Mouse (Mus musculus) cerebral cortex, adult 2 months (tissue): ENCODE data around the gene Cdr2.

Experiments
- WGBS: fragments of 180-500 bp; shearing (Covaris S2); methylation state at CpG from one replicate; pipeline ENCODE4 v1.1.7; 2018; 5-methylcytosine and 5-hydroxymethylcytosine counted together

Gene Cdr2

DNA sequence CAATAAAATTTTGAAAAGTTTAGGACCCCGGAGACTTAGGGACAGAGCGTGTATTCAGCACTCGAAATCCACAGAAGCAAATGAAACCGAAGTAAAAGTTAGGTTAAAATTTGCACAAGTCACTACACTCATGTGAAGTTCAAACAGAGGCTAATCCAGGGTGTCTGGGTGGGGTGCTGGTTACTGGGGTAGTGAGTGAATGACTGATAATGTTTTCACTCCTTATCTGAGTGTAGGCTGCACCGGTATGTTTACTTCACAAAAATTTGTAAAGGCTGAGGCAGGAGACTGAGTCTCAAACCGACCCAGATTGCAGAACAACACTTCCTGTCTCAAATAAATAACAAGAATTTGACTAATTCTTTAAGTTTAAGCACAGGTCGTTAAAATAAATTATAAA lies 12.9 kb downstream of the Cdr2 start:
- WGBS: 87% methylated on average over 7 of the region's 7 CpGs

GRCm38 (mm10) chr7:120963126-120963525 lies 19.0 kb downstream of the Cdr2 start:
- whole genome bisulfite sequencing: 88% methylated on average over 5 of the region's 5 CpGs

GRCm38 (mm10) chr7:120961893-120962292 lies 20.2 kb downstream of the Cdr2 start:
- WGBS: 87% methylated on average over 3 of the region's 3 CpGs

DNA sequence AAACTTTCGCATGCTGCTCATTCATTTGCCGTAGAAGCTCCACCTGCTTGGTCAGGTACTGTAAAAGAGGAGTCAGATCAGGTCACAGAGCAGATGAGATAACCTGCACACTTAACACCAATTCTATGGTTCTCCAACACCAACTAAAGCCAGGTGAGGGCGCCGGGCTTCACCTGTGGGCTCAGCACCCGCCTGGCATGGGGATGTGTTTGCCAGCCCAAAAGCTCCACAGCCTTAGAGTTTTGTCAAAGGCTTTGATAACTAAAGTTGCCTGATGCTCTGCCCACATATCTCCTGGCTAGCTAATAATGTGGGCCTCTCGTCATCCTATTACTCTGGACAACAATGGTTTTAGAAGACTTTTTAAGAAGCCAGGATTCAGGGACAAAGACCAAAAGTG lies 21.5 kb downstream of the Cdr2 start:
- 95% methylated on average over 6 of the region's 6 CpGs for WGBS

DNA sequence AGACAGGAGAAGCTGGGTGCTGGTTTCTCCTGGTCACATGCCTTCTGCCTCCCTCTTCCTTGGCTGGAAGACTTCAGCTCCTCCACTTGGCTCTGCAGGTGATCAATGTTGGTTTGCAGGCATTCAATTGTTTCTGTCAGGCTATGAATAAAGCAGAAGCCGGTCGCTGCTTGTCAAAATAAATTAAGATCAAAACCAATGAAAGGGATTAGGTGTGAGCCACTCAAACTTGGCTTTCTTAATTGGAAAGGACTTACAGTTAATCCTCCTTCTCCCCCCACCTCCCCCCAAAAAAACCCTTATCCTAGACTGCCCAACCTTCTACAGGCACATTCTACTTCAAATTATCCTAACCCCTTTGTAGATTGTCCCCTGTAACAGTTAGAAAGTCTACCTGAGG lies 22.0 kb downstream of the Cdr2 start:
- WGBS: 77% methylated on average over 2 of the region's 2 CpGs

DNA sequence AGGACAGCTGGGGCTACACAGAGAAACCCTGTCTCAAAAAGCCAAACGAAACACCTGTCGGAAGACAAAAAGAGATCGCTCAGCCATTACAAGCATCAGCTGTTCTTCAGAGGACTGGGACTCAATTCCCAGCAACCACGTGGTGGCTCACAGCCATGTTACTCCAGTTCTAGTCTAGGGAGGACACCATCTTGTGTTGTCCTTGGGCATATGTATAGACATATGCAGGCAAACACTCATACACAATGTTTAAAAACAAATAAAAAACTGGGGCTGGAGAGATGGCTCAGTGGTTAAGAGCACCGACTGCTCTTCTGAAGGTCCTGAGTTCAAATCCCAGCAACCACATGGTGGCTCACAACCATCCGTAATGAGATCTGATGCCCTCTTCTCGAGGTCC lies 28.5 kb downstream of the Cdr2 start:
- 62% methylated on average over 7 of the region's 7 CpGs for WGBS

- WGBS: 44% methylated on average over 8 of the region's 8 CpGs
These were observed 38.1 kb downstream of the Cdr2 start for GRCm38 (mm10) chr7:120943936-120944509.

GRCm38 (mm10) chr7:120942506-120942905 lies 39.6 kb downstream of the Cdr2 start:
- WGBS: 88% methylated on average over 1 of the region's 1 CpGs

- 88% methylated on average over 6 of the region's 6 CpGs for WGBS
These were observed 40.9 kb downstream of the Cdr2 start for GRCm38 (mm10) chr7:120941214-120941613.

DNA sequence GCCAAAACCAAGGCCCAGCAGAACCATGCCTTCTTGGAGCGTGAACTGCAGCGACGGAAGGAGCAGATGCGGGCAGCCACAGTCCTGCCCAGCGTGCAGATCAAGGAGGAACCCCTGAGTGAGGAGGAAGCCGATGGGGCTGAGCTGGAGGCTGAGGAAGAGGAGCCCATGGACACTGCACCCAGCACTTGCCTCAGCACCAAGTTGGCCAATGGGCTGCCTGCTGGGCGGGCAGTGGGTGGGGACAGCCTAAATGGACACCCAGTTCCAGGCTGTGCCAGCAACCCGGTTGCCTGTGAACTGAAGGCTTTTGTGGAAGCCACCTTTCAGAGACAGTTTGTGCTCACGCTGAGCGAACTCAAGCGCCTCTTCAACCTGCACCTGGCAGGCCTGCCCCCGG lies 41.8 kb downstream of the Cdr2 start:
- WGBS: 84% methylated on average over 12 of the region's 12 CpGs

DNA sequence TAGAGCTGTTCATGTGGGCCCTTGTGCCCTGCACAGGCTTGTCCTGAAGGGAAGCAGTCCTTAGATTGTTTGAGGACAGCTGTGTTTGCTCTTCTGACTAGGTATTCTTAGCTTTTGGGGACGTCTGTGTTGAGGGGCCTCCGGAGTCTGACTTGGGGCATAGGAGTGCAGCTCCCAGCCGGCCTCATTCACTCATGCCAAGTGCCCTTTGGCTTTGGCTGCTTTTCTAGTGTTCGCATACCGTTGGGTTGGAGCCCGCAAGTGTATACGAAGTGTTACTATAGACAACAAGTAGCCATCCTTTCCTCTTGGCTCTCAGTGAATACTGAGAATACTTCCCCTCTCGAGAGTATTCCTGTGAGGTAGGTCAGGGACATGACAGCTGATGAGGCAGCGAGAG lies 43.9 kb downstream of the Cdr2 start:
- WGBS: 76% methylated on average over 9 of the region's 9 CpGs

- 53% methylated on average over 4 of the region's 4 CpGs for WGBS
These were observed 45.6 kb downstream of the Cdr2 start for GRCm38 (mm10) chr7:120936522-120936921.

DNA sequence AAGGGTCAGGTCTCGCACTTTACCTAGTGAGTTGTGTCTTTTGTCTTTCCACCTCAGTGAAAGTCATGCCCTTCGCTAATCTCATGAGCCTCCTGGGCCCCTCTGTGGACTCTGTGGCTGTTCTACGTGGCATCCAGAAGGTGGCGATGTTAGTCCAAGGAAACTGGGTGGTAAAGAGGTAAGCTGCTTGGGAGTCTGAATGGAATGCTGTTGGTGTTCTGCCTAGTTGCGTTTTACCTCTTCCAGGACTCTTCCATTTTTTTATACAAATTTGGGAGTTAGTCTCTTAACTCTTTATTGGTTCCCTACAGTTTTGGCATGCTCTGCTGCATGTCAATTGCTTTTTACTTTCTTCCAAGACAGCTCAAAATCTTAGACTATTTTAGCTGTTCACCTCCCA lies 47.4 kb downstream of the Cdr2 start:
- WGBS: 24% methylated on average over 5 of the region's 5 CpGs

- 83% methylated on average over 5 of the region's 5 CpGs for WGBS
These were observed 48.4 kb downstream of the Cdr2 start for GRCm38 (mm10) chr7:120933680-120934195.

GRCm38 (mm10) chr7:120933110-120933509 lies 49.0 kb downstream of the Cdr2 start:
- WGBS: 83% methylated on average over 7 of the region's 7 CpGs

DNA sequence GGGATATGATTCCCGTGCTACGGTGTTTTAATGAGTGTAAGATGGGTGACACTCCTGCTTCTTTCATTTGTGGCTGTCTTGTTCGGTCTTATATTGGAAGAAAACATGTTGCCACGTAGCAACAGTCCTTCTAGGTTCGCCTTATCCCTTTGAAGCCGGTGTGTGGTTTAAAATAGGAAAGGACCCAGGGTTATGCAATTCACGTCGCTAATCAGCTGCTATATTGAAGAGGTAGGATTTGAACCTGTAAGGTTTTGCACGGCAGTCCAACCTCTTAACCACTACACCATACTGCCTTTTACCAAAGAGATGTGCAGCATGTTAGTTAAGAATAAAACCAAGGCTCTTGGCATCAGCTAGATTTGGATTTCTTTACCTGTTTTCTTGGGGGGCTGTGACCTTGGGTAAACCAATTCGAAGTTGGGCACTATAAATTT lies 63.6 kb downstream of the Cdr2 start:
- WGBS: 5% methylated on average over 10 of the region's 10 CpGs

GRCm38 (mm10) chr7:120917592-120918461 lies 64.3 kb downstream of the Cdr2 start, which contains the start of gene Polr3e:
TSS of gene Polr3e (plus strand) at chr7:120917744.
- under 1% methylated on average over 102 of the region's 102 CpGs for WGBS

DNA sequence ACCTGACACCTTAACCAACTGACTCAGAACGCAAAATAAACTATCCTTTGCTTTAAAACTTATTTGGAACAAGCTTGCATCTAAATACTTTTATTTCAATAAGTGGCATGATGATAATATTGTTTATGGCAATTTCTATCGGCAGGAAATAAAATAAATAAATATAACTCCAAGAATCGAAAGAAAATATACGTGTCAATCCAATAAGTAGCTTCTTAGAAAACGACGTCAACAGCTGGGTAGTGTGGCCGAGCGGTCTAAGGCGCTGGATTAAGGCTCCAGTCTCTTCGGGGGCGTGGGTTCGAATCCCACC lies 64.9 kb downstream of the Cdr2 start:
- 4% methylated on average over 12 of the region's 12 CpGs for WGBS

GRCm38 (mm10) chr7:120916262-120916875 lies 65.7 kb downstream of the Cdr2 start:
- WGBS: 40% methylated on average over 11 of the region's 11 CpGs

DNA sequence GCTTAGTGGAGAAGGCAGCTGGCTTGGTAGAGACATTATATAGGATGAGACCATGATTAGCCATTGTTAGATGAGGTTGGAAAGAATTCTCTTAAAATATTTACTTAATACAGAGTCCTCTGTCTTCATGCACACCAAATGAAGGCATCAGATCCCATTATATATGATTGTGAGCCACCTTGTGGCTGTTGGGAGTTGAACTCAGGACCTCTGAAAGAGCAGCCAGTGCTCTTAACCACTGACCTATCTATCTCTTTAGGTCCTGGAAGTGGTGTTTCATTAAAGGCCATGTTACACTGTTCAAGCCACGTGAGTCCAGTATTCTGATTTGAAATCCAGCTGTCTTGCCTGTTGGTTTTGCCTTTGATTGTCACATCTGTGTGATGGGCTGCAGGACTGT lies 68.8 kb downstream of the Cdr2 start:
- 82% methylated on average over 1 of the region's 1 CpGs for WGBS

- 88% methylated on average over 6 of the region's 6 CpGs for WGBS
These were observed 70.8 kb downstream of the Cdr2 start for GRCm38 (mm10) chr7:120911268-120911667.

- 68% methylated on average over 3 of the region's 3 CpGs for WGBS
These were observed 71.9 kb downstream of the Cdr2 start for GRCm38 (mm10) chr7:120910172-120910571.
